Mouse (Mus musculus) liver, embryonic 14.5 days (tissue): ENCODE measurements at regions not wholly inside any gene's neighbourhood (a gene's known extent, or its start where the extent isn't known, plus 50 kb on each side); places are given as distances from the start of the nearest gene placed in this dataset.

Experiments used
- CTCF ChIP-seq: IDR thresholded peaks from 2 replicates; pipeline ENCODE4 v1.5.1; 2016; ENCODE audit warnings: antibody characterized with exemption, low read depth, control low read depth
- EP300 ChIP-seq: IDR thresholded peaks from 2 replicates; pipeline ENCODE4 v1.6.1; 2016; ENCODE audit warnings: antibody characterized with exemption, low read depth

- TF ChIP-seq CTCF = no peak
- no peak for TF ChIP-seq EP300
These were observed 85.8 kb upstream of the Cntn1 start for GRCm38 (mm10) chr15:91965172-91965571.
